Mouse (Mus musculus) neural tube, embryonic 11.5 days (tissue): Measurements from ENCODE around the gene Slc6a5. TPM values are rescaled to one million over a fixed set of nuclear protein-coding genes. Genes with fewer than 3 reads are reported as not detected.

Experiments used
- ATAC-seq: fragments of 200-750 bp; cut with Nextera tagmentation; 2 replicates; pipeline ENCODE4 v1.8.0; 2017; ENCODE audit warnings: moderate number of reproducible peaks, mild to moderate bottlenecking, moderate TSS enrichment, moderate library complexity; ENCODE audit not compliant: insufficient read depth, low FRiP score, low TSS enrichment
- DNase-seq: peaks from one replicate; pipeline ENCODE4 v3.0.0-alpha.2; 2015; ENCODE audit warnings: low spot score
- H3K27ac ChIP-seq: fragments of 300-500 bp; sonication (generic); 2 replicates; pipeline ENCODE4 v1.5.1; 2014; ENCODE audit warnings: low read depth, mild to moderate bottlenecking, low read length
- H3K27me3 ChIP-seq: fragments of 300-500 bp; sonication (generic); 2 replicates; pipeline ENCODE4 v1.6.1; 2014; ENCODE audit warnings: mild to moderate bottlenecking, low read length, mixed read lengths; ENCODE audit not compliant: control insufficient read depth, insufficient read depth
- H3K36me3 ChIP-seq: fragments of 300-500 bp; sonication (generic); 2 replicates; pipeline ENCODE4 v1.6.1; 2014; ENCODE audit warnings: mild to moderate bottlenecking, low read length, moderate library complexity, mixed read lengths; ENCODE audit not compliant: control insufficient read depth, insufficient read depth
- H3K4me1 ChIP-seq: fragments of 300-500 bp; sonication (generic); 2 replicates; pipeline ENCODE4 v1.6.1; 2014; ENCODE audit warnings: low read length, mixed read lengths; ENCODE audit not compliant: control insufficient read depth, insufficient read depth
- H3K4me2 ChIP-seq: fragments of 300-500 bp; sonication (generic); 2 replicates; pipeline ENCODE4 v1.6.1; 2014; ENCODE audit warnings: low read depth, mild to moderate bottlenecking, moderate library complexity
- H3K4me3 ChIP-seq: fragments of 300-500 bp; sonication (generic); 2 replicates; pipeline ENCODE4 v1.5.1; 2014; ENCODE audit warnings: low read depth, low read length
- H3K9ac ChIP-seq: fragments of 300-500 bp; sonication (generic); 2 replicates; pipeline ENCODE4 v1.6.1; 2014; ENCODE audit warnings: mild to moderate bottlenecking, low read length
- H3K9me3 ChIP-seq: fragments of 300-500 bp; sonication (generic); 2 replicates; pipeline ENCODE4 v1.6.1; 2016; ENCODE audit warnings: low read length; ENCODE audit not compliant: control insufficient read depth
- WGBS: fragments of 180-500 bp; shearing (Covaris S2); extraction: QIAGEN DNeasy Blood & Tissue Kit; methylation state at CpG from one replicate; pipeline ENCODE4 v1.1.7; 2014; 5-methylcytosine and 5-hydroxymethylcytosine counted together
- polyA plus RNA-seq: library from polyadenylated mRNA; unstranded; fragments of >200 nt; fragmentation: Nextera tagmentation; extraction: Ambion mirVana; gene quantifications from 2 replicates; pipeline ENCODE4 v1.2.1, GENCODE M21; 2014

The Slc6a5 gene
- polyA plus RNA-seq, 1 experiment from 2014 or later, result 4.4 TPM

DNA sequence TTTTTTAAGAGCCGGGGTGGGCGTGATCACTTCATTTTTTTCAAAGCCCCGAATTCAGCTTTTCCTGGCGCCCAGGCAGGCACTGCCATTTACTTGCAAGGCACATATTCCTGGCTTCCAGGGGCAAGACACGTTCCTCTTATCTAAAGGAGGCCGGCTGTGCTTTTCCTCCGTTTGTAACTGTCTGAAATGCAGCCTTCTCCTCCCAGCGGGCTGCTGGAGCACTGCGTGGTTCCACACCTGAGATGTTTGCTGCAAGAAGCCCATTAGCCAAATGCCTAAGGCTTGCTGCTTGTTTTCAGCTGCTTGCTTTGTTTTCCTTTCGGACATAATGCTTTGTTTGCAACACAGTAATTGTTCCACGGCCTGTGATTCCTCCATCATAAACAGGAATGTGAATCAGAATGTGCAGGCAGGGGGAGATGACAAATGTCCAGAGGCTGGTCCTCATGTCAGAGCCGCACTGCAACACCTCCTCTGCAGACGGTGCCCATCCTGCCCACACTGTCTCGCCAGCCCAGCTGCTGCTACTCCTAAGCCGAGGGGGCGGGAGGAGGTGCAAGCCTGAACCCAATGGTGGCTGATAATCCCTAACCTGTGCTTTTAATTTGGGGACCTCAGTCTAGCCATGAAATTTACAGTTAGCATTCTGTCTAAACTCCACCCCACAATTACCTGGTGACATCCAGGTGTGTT, 27.1 kb upstream of the Slc6a5 start:
- no peaks in the 10 kb centered on the region for H3K9me3 ChIP-seq
- H3K4me1 ChIP-seq, result no peaks in the 10 kb centered on the region
- no peak overlapping the region for H3K27ac ChIP-seq
- H3K4me2 ChIP-seq, result no peak overlapping the region
- H3K36me3 ChIP-seq, result no peaks in the 10 kb centered on the region
- DNase-seq (peak; percentile 32), ATAC-seq (no peak)
- H3K9ac ChIP-seq, result no peak overlapping the region
- no peaks in the 10 kb centered on the region for H3K27me3 ChIP-seq
- WGBS, result 36% methylated on average over 16 of the region's 16 CpGs
- no peak overlapping the region for H3K4me3 ChIP-seq

DNA sequence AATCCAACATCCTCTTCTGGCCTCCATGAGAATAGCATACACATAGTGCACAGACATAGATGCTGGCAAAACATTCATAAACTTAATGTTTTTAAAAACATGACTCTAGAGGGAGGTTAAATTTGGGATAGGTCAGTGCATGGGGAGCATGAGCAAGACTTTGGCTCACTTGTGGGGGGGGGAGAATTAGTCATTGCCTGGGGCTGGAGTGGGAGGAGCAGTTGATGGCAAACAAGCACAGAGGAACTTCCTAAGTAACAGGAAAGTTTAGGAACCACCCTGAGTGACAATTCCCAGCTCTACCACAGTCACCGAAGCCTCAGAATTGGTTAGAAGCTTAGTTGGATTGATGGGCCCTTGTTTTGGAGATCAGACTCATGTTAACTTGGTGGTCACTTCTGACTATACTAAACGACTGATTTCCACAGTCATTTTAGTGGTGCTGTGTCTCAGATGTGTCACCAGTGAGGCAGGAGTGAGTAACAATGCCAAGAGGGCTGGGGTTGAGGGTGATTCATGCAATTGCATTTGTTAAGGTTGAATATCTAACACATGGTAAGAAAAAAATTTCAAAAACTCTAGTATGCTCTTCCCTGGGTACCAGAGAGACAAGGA, 22.1 kb upstream of the Slc6a5 start:
- 77% methylated on average over 2 of the region's 2 CpGs for WGBS
- Histone ChIP-seq H3K27me3 (no peaks in the 10 kb centered on the region), H3K27ac (no peak overlapping the region), H3K36me3 (no peaks in the 10 kb centered on the region), H3K4me2 (no peak overlapping the region), H3K4me3 (no peak overlapping the region), H3K9ac (no peak overlapping the region), H3K9me3 (no peaks in the 10 kb centered on the region), H3K4me1 (no peaks in the 10 kb centered on the region)
- ATAC-seq, result no peak
- DNase-seq, result no peak

DNA sequence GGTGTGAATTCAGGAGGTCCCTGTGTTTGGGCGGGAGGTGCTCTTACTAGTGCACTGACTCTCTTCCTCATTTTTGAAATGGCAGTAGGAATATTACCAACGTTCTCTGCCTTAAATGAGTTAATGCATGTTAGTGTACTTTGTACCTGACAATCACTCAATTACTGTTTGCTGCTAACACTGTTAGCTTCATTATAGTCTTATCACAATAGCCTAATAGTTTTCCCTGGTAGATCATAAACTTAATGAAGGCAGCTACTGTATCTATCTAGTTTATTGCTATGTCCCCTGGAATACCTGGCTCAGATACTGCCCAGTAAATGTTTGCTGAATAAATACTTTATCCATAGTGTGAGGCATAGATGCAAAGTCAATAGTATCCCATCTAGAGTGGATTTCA, 15.2 kb upstream of the Slc6a5 start:
- no peak overlapping the region for H3K9ac ChIP-seq
- ATAC-seq, result no peak
- no peak overlapping the region for H3K4me2 ChIP-seq
- no peak overlapping the region for H3K4me3 ChIP-seq
- H3K36me3 ChIP-seq, result no peaks in the 10 kb centered on the region
- DNase-seq, result no peak
- no peak overlapping the region for H3K27ac ChIP-seq
- H3K9me3 ChIP-seq, result no peaks in the 10 kb centered on the region
- 86% methylated on average over 2 of the region's 2 CpGs for WGBS
- no peaks in the 10 kb centered on the region for H3K27me3 ChIP-seq
- no peaks in the 10 kb centered on the region for H3K4me1 ChIP-seq

DNA sequence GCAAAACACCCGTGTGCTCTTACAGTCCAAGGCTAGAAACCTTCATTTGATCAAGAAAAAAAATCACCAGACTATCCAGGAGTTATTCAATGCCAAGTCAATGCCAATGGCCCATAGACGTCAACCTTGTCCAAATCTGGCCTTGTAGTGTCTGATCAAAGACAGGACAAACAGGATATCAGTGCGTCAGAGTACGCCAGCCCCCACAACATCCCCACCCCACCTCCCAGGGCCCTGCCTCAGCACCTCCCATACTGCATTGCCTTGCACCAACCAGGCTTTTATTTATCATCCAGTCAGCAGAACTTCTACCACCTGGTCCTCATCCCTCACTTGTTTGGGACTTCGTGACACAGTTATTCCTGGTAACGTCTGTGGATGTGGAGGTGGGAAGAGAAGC, 14.7 kb upstream of the Slc6a5 start:
- no peak overlapping the region for H3K4me3 ChIP-seq
- H3K9ac ChIP-seq, result no peak overlapping the region
- H3K27ac ChIP-seq, result no peak overlapping the region
- no peaks in the 10 kb centered on the region for H3K36me3 ChIP-seq
- H3K9me3 ChIP-seq, result no peaks in the 10 kb centered on the region
- no peaks in the 10 kb centered on the region for H3K27me3 ChIP-seq
- no peak for ATAC-seq
- H3K4me2 ChIP-seq, result no peak overlapping the region
- 83% methylated on average over 6 of the region's 6 CpGs for WGBS
- no peak for DNase-seq
- H3K4me1 ChIP-seq, result no peaks in the 10 kb centered on the region

DNA sequence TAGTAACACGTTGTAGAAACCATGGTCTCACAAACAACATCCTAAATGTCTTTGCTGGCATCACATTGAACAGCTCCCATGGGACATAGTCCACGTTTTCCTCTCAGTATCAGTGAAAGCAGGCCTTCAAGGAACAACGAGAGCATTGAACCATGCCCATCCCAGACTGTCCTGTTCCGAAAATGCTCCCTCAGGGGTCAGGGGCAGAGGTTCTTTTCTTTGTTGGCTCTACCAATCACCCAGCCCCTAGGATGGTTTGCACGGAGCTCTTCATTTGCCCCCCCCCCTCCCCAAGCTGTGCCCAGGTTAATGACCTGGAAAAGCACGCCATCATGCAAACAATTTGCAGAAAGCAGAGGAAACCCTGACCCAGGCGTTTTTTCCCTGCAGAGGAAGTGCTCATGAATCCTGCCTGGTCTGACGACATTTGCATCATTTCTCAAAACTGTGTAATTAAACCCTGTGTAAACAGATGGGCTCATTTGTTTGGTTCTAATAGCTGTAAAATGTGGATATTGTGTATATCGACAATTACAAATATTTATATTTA, 7.9 kb upstream of the Slc6a5 start:
- Histone ChIP-seq H3K9ac (no peak overlapping the region), H3K27me3 (peaks cover 26% of the 10 kb centered on the region), H3K36me3 (no peaks in the 10 kb centered on the region), H3K4me2 (no peak overlapping the region), H3K4me1 (no peaks in the 10 kb centered on the region), H3K4me3 (no peak overlapping the region), H3K9me3 (no peaks in the 10 kb centered on the region), H3K27ac (peak overlapping the region; percentile 21; the same call in 1 of the 2 replicates)
- DNase-seq (peak; percentile 38), ATAC-seq (peak; percentile 77)
- 29% methylated on average over 9 of the region's 9 CpGs for WGBS

DNA sequence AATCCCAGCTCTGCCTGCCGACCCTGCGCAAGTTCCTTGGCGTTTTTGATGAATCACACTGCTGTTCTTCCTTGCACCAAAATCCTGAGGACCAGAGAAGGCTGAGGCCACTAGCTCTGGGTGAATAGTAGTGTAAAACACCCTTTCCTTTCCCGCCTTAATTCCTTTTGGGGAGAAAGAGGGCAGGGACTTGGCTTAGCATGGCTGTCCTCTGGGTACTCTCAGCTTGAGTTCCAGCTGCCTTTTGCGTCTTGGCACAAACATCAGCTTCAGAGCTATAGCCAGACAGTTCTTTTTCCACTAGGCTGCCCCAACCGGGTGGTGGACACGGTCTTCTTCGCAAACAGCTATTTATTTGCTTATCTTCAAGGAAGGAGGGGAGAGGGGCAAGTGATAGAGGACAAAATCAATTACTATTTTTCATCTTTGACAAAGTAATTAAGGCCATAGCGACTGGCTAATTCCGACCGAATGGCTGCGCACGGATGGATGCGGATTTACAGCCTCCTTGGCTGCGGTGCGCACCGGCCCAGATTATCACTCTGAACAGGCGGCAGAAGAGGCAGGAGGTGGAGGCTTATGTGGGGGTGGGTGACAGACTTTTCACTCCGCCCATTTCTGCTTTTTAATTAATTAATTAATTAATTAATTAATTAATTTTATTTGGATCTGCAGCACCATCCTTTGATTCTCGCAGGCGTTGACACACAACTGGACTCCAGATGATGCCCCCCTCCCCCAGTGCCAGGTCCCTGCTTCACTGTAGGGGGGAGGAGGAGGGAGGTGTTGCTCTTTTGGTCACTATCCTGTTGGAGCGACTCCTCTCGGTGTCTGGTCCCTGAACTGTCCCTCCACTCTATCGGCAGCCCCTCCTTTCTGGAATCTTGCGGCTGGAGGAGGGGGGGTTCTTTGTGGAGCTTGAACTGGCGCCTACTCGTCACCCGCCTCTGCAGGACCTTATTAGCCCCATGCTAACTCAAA, 2.5 kb upstream of the Slc6a5 start:
- Histone ChIP-seq H3K36me3 (no peaks in the 10 kb centered on the region), H3K27me3 (peaks cover 79% of the 10 kb centered on the region), H3K27ac (peak overlapping the region; percentile 65; the same call in 1 of the 2 replicates), H3K4me2 (no peak overlapping the region), H3K9me3 (no peaks in the 10 kb centered on the region), H3K4me3 (no peak overlapping the region), H3K9ac (no peak overlapping the region), H3K4me1 (no peaks in the 10 kb centered on the region)
- ATAC-seq (peak; percentile 40; the same call in 1 of the 2 replicates), DNase-seq (peak; percentile 45)
- under 1% methylated on average over 28 of the region's 28 CpGs for WGBS

DNA sequence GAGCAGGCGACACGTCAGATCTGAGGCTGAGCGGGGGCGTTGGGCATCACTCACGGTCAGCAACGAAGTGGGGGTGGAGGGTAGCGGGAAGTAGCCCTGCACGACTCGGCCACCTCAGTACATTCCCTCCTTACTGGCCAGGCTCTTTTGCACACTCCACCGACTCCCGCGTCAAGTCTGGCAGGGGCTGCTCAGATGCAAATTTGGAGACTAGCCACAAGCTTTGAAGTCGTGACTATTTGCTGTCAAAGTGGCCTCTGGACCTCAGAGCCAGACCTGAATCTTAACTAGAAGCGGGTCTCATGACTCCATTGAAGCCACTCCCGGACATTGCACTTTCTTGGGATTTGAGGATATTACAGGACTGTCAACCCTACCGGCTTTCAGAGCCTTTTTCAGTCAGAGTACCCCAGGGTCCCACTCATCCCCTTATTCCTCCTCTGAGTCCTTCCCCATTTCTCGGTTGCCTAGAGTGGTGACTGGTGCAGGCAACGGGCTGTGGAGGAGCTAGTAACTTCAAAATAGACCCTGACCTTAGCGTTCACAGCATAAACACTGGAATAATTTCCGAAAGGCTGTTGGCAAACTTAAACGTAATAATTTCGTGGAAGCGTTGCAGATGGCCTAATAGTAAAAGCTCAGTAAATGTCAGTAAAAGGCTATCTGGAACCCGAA, 1.6 kb upstream of the Slc6a5 start:
- Histone ChIP-seq H3K9ac (no peak overlapping the region), H3K9me3 (no peaks in the 10 kb centered on the region), H3K36me3 (no peaks in the 10 kb centered on the region), H3K4me1 (no peaks in the 10 kb centered on the region), H3K4me3 (0 out of 2 replicates have a peak overlapping the region, but pooled peaks have one; percentile 16), H3K27ac (peak overlapping the region; percentile 65), H3K27me3 (peaks cover 87% of the 10 kb centered on the region), H3K4me2 (peak overlapping the region; percentile 15; the same call in 1 of the 2 replicates)
- under 1% methylated on average over 24 of the region's 24 CpGs for WGBS
- ATAC-seq, result no peak
- peak; percentile 58 for DNase-seq

DNA sequence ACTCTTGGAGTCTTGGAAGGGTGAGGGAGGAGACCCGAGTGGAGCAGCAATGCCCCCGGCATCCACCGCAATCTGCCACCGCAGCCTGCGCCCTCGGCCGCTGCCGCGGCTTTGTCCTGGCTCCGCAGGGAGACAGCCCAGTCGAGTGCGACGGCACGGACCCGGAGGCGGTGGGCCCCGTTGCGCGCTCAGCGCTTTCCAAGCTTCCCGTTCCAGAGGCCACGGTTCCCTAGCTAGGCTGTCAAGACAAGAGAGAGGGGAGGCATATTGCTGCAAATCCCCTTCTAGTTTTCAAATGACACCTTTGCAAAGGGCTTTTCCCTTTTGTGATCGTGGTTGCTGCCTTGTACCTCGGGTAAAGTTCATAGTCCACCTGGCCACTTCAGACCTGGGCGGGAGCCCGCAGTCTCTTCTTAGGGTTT, 945 bp upstream of the Slc6a5 start:
- no peaks in the 10 kb centered on the region for H3K36me3 ChIP-seq
- WGBS, result 0% methylated on average over 26 of the region's 26 CpGs
- peak; percentile 73 for DNase-seq
- 0 out of 2 replicates have a peak overlapping the region, but pooled peaks have one; percentile 16 for H3K4me3 ChIP-seq
- no peaks in the 10 kb centered on the region for H3K9me3 ChIP-seq
- no peaks in the 10 kb centered on the region for H3K4me1 ChIP-seq
- H3K27ac ChIP-seq, result peak overlapping the region; percentile 65
- peak overlapping the region; percentile 15; the same call in 1 of the 2 replicates for H3K4me2 ChIP-seq
- no peak overlapping the region for H3K9ac ChIP-seq
- peaks cover 94% of the 10 kb centered on the region for H3K27me3 ChIP-seq
- peak; percentile 44; the same call in 1 of the 2 replicates for ATAC-seq
